Mouse (Mus musculus): ENCODE data around the gene Fus. TPM values are rescaled to one million over a fixed set of nuclear protein-coding genes. Genes with fewer than 3 reads are reported as not detected.

The Fus gene
- polyA plus RNA-seq, 1 experiment from 2014 or later = 359 TPM

GRCm38 (mm10) chr7:128032290-128032988 is 65.2 kb downstream of the Fus start:
- H3K27me3 ChIP-seq (ENCODE audit: insufficient read depth, low read length) = no peaks in the 10 kb centered on the region
- no peak for ATAC-seq (ENCODE audit: low FRiP score, low TSS enrichment)
- H3K4me2 ChIP-seq (replicated peaks; ENCODE audit: low read depth, low read length) = no peak overlapping the region

GRCm38 (mm10) chr7:128032989-128033293 is 65.7 kb downstream of the Fus start:
- H3K4me2 ChIP-seq (replicated peaks; ENCODE audit: low read depth, low read length) = no peak overlapping the region
- no peaks in the 10 kb centered on the region for H3K36me3 ChIP-seq (ENCODE audit: insufficient read depth, low read length)
- ATAC-seq (ENCODE audit: low FRiP score, low TSS enrichment) = no peak
- H3K27me3 ChIP-seq (ENCODE audit: insufficient read depth, low read length) = no peaks in the 10 kb centered on the region
- no peak overlapping the region for H3K27ac ChIP-seq (ENCODE audit: low read length)
- H3K9me3 ChIP-seq (ENCODE audit: low read length) = no peaks in the 10 kb centered on the region
- H3K4me1 ChIP-seq (ENCODE audit: insufficient read depth, low read length) = no peaks in the 10 kb centered on the region
- WGBS = 97% methylated on average over 3 of the region's 3 CpGs
- no peak overlapping the region for H3K9ac ChIP-seq (replicated peaks; ENCODE audit: low read length)
- no peak overlapping the region for H3K4me3 ChIP-seq (ENCODE audit: low read length)

More at GRCm38 (mm10) chr7:128032290-128032988, 65.2 kb downstream of the Fus start:
- H3K4me3 ChIP-seq (ENCODE audit: low read length) = no peak overlapping the region
- no peaks in the 10 kb centered on the region for H3K9me3 ChIP-seq (ENCODE audit: low read length)
- 88% methylated on average over 5 of the region's 5 CpGs for WGBS
- H3K27ac ChIP-seq (ENCODE audit: low read length) = no peak overlapping the region
- H3K36me3 ChIP-seq (ENCODE audit: insufficient read depth, low read length) = no peaks in the 10 kb centered on the region
- H3K9ac ChIP-seq (replicated peaks; ENCODE audit: low read length) = no peak overlapping the region
- H3K4me1 ChIP-seq (ENCODE audit: insufficient read depth, low read length) = no peaks in the 10 kb centered on the region

GRCm38 (mm10) chr7:128033616-128034015 is 66.4 kb downstream of the Fus start:
- ATAC-seq (ENCODE audit: low FRiP score, low TSS enrichment) = no peak
- no peaks in the 10 kb centered on the region for H3K36me3 ChIP-seq (ENCODE audit: insufficient read depth, low read length)
- H3K4me3 ChIP-seq (ENCODE audit: low read length) = no peak overlapping the region
- no peak overlapping the region for H3K9ac ChIP-seq (replicated peaks; ENCODE audit: low read length)
- no peak overlapping the region for H3K27ac ChIP-seq (ENCODE audit: low read length)
- H3K9me3 ChIP-seq (ENCODE audit: low read length) = no peaks in the 10 kb centered on the region
- 95% methylated on average over 4 of the region's 4 CpGs for WGBS
- no peak overlapping the region for H3K4me2 ChIP-seq (replicated peaks; ENCODE audit: low read depth, low read length)
- H3K4me1 ChIP-seq (ENCODE audit: insufficient read depth, low read length) = no peaks in the 10 kb centered on the region
- H3K27me3 ChIP-seq (ENCODE audit: insufficient read depth, low read length) = no peaks in the 10 kb centered on the region

Other genes starting within 250 kb of the Fus start
- gene Ctf2, start 235.3 kb upstream of the Fus start, polyA plus RNA-seq (2015; fragmentation: Nextera tagmentation; extraction: Ambion mirVana) = 0.15 and 0.32 TPM in 2 replicates
- gene Fbxl19, start 222.9 kb upstream of the Fus start, polyA plus RNA-seq (2015; fragmentation: Nextera tagmentation; extraction: Ambion mirVana) = 5.4 TPM in 2 replicates
- gene Orai3, start 197.6 kb upstream of the Fus start, polyA plus RNA-seq (2015; fragmentation: Nextera tagmentation; extraction: Ambion mirVana) = 31.2 and 34.8 TPM in 2 replicates
- gene Setd1a, start 190.8 kb upstream of the Fus start, polyA plus RNA-seq (2015; fragmentation: Nextera tagmentation; extraction: Ambion mirVana) = 18.9 and 19.4 TPM in 2 replicates
- not detected in 2 replicates for gene Gm49388, start 181.8 kb upstream of the Fus start, polyA plus RNA-seq (2015; fragmentation: Nextera tagmentation; extraction: Ambion mirVana)
- 28.2 and 33.2 TPM in 2 replicates for gene Hsd3b7, start 166.9 kb upstream of the Fus start, polyA plus RNA-seq (2015; fragmentation: Nextera tagmentation; extraction: Ambion mirVana)
- 44.6 and 48.0 TPM in 2 replicates for gene Stx4a, start 143.2 kb upstream of the Fus start, polyA plus RNA-seq (2015; fragmentation: Nextera tagmentation; extraction: Ambion mirVana)
- gene Stx1b, start 142.9 kb upstream of the Fus start, polyA plus RNA-seq (2015; fragmentation: Nextera tagmentation; extraction: Ambion mirVana) = 3.6 and 4.4 TPM in 2 replicates
- 13.0 and 15.7 TPM in 2 replicates for gene Zfp646, start 91.2 kb upstream of the Fus start, polyA plus RNA-seq (2015; fragmentation: Nextera tagmentation; extraction: Ambion mirVana)
- 21.0 and 25.6 TPM in 2 replicates for gene Zfp668, start 90.6 kb upstream of the Fus start, polyA plus RNA-seq (2015; fragmentation: Nextera tagmentation; extraction: Ambion mirVana)
- gene Prss53, start 76.5 kb upstream of the Fus start, polyA plus RNA-seq (2015; fragmentation: Nextera tagmentation; extraction: Ambion mirVana) = 5.9 and 6.5 TPM in 2 replicates
- not detected in 2 replicates for gene Gm21974, start 72.0 kb upstream of the Fus start, polyA plus RNA-seq (2015; fragmentation: Nextera tagmentation; extraction: Ambion mirVana)
- gene Vkorc1, start 71.8 kb upstream of the Fus start, polyA plus RNA-seq (2015; fragmentation: Nextera tagmentation; extraction: Ambion mirVana) = 163 and 168 TPM in 2 replicates
- 155 and 156 TPM in 2 replicates for gene Bckdk, start 63.4 kb upstream of the Fus start, polyA plus RNA-seq (2015; fragmentation: Nextera tagmentation; extraction: Ambion mirVana)
- gene Kat8, start 54.9 kb upstream of the Fus start, polyA plus RNA-seq (2015; fragmentation: Nextera tagmentation; extraction: Ambion mirVana) = 42.7 and 44.4 TPM in 2 replicates
- 93.2 and 98.7 TPM in 2 replicates for gene Prss8, start 37.4 kb upstream of the Fus start, polyA plus RNA-seq (2015; fragmentation: Nextera tagmentation; extraction: Ambion mirVana)
- gene Prss36, start 20.7 kb upstream of the Fus start, polyA plus RNA-seq (2015; fragmentation: Nextera tagmentation; extraction: Ambion mirVana) = 15.2 TPM in 2 replicates
- 60.1 and 61.8 TPM in 2 replicates for gene Pycard, start 26.4 kb downstream of the Fus start, polyA plus RNA-seq (2015; fragmentation: Nextera tagmentation; extraction: Ambion mirVana)
- gene Trim72, start 36.5 kb downstream of the Fus start, polyA plus RNA-seq (2015; fragmentation: Nextera tagmentation; extraction: Ambion mirVana) = 0.16 and 0.23 TPM in 2 replicates
- 0.80 and 1.0 TPM in 2 replicates for gene Itgam, start 95.2 kb downstream of the Fus start, polyA plus RNA-seq (2015; fragmentation: Nextera tagmentation; extraction: Ambion mirVana)
- not detected in 2 replicates for gene Gm49368, start 95.2 kb downstream of the Fus start, polyA plus RNA-seq (2015; fragmentation: Nextera tagmentation; extraction: Ambion mirVana)
- gene Itgax, start 162.1 kb downstream of the Fus start, polyA plus RNA-seq (2015; fragmentation: Nextera tagmentation; extraction: Ambion mirVana) = 0.06 TPM in 2 replicates
- gene Itgad, start 186.9 kb downstream of the Fus start, polyA plus RNA-seq (2015; fragmentation: Nextera tagmentation; extraction: Ambion mirVana) = not detected in 2 replicates
- gene Cox6a2, start 238.9 kb downstream of the Fus start, polyA plus RNA-seq (2015; fragmentation: Nextera tagmentation; extraction: Ambion mirVana) = 1.7 and 3.0 TPM in 2 replicates